Mouse (Mus musculus) ovary, adult 18-20 months (tissue): ENCODE results near the gene Reep3.
"Not testable (repeated sequence)": the region's sequence is repeated elsewhere in the genome, so short reads cannot be mapped to it uniquely, and the experiment has no call there.

ENCODE experiments used
- DNase-seq: peaks from one replicate; pipeline ENCODE4 v3.0.0; 2022; ENCODE audit warnings: low spot score, mixed read lengths

Reep3 gene

DNA sequence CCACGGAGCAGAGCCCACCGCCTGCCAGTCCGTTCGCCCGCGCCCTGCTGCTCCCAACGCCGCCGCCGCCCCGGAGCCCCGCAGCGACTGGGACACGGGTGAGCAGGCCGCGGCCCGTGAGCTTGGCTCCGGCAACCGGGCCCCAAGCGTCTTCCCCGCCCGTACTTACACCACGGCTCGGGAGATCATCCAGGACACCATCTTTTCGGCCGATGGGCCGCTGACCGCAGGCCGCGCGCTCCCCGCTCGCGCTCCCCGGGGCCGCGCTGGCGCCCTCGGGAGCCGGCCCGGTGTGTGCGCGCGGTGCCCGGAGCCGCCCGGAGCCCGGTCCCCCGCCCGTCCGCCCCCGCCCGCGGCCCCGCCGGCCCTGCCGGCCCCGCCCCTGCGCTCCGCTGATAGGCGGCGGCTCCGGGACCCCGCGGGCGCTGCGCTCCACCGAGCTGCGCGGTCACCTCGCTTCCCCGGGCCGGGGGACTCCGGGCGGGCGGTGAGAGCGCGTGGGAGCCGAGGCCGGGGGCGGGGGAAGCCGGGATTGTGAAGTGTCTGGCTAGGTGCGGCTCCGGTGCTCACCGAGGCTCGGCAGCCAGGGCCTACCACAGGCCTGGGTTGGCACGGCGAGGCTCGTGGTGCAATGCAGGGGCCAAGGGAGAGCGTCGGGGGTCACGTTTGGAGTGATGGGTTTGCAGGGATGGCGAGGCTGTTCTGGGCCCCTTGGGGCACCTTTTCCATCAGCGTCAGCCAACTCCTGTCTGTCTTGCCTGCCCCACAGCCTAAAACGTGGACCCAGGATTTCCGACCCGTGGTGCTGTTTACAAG is at the start of gene Reep3:
Gene Reep3, minus strand, starts transcription at position 325 of the 816 bp plus-strand sequence.
- DNase-seq: peak; percentile 67

DNA sequence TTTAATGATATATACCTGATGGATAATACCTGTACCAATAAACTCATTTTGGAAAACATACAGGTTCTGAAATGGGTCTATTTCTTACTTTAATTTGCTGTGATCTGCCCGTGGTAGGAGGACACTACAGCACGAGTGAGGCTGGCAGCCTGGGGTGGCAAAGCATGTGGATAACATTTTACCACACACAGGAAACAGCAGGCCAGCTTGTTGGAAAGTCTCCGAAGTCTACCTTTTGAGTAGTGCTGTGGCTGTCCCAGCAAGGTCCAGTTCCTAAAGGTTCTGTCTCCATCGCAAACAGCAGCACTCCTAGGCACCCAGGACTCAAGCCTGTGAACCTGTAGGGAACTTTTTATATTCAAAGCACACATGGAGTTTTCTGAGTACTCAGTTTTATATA is 48.9 kb upstream of the Reep3 start:
- DNase-seq: no peak

DNA sequence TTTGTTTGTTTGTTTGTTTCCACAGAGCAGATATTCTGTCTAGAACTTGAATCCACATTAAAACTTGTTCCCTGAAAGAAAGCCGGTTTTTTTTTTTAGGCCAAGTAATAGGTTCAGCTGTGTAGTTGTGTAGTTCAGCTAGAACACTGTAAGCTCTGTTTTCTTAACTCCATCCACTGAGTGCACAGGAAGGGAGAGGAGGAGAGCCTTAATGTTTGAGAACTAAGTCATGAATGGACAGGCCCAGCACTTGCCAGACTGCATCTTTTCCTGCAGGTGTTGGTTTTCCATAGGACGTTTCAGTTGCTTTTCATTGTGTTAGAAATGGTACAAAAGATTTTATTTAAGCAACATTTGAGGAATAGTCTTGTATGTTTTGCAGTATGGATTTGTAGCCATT is 47.5 kb upstream of the Reep3 start:
- no peak for DNase-seq

DNA sequence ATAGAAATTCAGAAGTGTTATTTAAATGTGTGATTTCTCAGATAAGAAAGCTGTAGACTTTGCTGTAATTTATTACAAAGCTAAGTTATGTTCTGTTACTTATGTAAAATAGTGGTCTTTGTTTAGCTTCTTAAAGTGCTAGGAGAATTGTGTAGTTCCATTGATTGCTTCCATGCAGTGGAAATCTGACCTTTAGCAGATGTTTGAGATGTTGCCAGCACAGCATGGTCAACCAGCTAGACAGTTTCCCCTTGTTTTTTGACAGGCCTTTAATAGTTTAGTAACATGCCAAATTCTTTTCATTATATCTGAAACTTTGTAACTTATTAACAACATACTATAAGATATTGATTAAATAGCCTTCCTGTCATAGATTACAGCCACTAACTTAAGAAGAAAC is 46.9 kb upstream of the Reep3 start:
- no peak for DNase-seq

DNA sequence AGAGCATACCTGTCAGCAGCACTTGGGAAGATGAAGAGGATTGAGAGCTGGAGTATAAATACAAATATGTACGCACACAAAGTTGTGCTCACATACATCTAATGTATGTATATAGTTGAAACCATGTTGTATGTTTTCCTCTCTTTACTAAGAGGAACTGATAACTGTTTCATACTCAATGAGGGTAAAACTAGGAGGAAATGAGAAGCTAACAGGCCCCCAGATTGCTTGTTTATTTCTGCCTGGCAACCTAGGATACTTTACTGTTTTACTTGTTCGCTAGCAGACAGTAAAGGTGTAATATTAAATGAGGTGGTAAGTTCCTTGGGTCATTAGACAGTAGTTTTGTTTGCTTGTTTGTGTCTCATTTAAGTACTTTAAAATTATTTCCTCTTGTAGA is 40.7 kb upstream of the Reep3 start:
- no peak for DNase-seq

DNA sequence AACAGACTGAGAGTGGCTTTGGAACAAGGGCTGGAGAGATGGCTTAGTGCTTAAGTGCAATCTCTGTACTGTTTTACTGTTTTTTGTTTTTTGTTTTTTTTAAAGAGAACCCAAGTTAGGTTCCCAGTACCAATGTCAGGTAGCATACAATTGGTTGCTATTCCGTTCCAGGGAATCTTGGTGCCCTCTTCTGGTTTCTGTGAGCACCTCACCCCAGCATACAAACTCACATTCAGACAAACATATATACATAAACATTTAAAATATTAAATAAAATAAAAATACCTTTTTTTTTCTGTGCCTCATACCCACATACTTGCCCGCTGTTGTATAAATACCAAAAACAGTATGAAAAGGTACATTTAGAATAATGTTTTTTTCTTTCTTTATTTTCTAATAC is 37.6 kb upstream of the Reep3 start:
- no peak for DNase-seq

DNA sequence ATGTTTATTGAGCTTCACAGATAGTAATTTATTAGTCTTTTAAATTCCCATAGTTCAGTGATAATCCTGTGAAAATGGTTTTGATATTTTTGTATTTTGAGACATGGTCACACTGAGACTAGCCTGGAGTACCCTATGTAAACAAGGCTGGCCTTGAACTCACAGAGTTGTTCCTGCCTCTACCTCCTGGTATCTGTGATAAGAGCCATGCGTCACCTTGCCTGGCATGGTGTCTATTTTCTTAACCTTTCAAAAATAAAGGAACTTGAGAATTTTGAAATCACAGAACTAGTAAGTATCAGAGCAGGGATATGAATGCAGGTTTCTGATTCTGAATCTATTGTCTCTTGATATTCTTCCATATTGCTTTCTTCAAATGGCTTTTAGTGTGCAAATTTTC is 35.0 kb upstream of the Reep3 start:
- no peak for DNase-seq

DNA sequence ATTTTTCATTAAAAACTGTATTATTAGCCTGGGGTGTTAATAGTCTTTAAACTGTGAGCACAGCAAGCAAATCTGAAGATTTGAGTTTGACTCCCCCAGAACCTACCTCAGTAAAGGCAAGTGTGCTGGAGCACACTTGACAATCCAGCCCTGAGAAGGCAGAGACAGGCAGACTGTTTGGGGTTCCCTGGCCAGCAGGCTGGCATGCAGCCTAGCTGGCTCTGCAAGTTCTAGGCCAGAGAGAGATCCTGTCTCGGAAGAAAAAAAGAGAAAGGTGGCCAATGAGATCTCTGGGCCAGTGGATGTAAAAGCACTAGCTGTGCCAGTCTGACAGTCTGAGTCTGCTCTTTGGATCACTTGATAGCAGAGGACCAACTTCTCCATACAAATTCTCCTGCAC is 32.8 kb upstream of the Reep3 start:
- DNase-seq: no peak

DNA sequence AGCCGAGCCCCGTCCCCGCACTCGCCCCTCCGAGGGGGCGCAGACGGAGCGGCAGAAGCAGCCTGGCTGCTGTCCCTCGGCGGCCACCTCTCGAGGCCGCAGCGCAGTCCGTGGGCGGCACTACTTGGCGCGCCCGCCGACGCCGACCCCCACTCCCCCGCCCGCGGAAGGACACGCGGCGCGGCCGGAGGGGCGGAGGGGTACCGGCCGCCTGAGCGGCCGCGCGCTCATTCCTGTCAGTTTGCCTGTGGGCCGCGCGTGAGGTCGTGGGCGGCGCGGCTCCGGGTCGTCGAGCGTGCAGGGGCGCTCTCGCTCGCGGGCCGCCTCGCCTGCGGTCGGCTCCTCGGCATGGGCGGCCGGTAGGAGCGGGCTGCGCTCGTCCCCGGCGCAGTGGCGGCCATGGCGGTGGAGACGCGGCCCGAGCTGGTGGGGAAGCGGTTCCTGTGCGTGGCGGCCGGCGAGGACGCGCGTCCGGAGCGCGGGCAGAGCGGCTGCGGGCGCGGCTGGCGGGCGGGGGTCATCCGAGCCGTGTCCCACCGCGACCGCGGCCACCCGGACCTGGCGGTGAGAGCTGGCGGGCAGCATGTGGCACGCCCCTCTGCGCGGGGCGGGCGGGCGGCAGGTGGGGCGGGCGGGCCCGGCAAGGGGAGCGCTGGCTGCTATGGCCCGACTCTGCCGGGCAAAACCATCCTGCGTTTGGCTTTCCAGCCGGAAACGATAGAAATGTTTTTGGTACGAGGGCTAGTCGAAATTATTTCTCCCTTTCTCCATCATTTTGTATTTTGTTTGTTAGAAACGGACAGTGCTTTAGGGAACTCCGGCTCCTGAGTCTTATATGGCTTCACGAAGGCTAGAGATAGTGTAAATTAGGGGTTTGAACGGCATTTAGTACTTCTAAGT is 30.4 kb upstream of the Reep3 start:
- DNase-seq: no peak

DNA sequence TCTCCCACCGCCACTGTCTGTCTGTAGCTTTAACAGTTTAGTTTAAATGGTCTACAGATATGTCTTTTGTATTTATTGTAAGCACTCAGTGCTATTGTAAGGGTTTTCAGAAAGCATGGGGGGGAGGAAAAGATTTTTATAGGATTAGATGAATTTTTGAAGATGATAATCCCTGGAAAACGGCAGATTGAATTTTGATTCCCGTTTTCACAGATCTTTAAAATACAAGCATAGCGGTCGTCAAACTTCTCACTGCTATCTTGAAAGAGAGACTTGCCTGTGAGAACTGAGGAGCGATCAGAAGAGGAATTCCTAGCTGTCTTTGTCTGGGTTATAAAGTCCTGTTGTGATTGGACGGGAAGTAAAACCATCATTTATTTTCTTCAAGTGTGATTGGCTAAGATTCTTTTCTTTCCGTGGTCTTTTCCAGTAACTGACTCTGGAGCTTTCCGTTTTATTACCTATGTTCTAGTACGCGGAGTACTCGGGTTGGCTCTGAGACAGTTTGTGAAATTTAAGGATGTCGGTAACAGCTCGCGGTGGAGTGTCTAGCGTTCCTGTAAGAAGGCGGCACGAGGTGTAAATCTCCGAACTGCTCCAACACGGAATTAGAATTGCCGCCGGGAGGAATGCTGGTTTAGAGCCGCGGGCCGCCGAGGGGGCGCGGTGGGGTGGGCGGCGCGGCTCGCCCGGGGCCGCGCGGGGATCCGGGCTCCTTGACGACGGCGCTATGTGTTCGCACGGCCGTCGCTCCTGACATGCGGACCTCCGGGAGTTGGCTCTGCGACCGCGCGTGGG is 29.5 kb upstream of the Reep3 start:
- no peak for DNase-seq

DNA sequence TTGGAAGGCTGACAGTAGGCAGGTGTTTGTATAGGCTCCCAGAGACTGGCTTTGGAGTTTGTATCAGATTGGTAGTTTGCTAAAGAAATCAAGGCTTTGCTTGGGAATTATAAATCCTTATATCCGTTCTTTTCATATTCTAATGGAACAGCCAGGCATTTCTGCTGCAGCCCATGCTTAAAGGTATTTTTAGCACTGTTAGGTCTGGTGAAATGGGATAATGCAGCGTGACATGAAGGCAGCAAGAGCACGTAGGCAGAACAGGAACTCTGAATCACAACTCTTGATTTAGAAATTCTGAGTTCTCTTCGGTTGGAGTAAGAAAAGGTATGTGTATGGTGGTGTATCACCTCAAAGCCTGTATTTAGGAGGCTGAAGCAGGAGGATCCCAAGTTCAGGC is 27.4 kb upstream of the Reep3 start:
- DNase-seq: no peak

DNA sequence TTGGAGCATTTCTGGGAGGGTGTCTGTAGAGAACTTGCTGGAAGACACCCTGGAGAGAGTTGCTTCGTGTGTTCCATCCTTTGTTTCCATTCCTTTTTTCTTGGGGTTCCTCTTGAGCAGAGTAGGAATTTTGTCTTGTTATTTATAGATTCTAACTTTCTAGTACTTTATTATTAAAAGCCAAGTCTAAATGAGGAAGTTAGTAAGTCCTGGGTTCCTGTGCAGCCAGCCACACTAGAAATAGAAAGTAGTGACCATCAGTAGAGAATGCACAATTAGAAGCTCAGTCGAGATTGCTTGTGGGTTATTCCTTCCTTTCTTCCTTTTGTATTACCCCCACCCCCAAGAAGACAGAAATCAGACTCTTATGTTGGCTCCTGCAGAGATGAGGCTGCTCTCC is 27.0 kb upstream of the Reep3 start:
- no peak for DNase-seq

DNA sequence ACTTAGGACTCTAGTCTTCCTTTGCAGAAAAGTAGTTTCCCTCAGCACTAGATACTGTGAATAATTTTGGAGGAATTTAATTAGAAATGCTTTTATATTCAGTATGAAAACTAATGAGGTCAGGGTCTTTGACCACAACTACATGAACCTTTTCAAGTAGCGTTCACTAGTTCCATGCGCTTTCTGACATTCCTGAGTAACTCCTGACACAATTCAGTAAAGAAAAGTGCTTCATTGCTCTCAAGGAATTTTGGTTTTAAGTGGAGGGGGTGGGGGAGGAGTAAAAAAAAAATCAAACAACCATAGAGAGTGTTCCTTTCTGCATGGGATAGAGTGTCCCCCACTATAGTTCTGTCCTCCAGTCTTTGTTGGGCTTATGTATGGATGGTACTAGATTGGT is 23.9 kb upstream of the Reep3 start:
- DNase-seq: no peak

DNA sequence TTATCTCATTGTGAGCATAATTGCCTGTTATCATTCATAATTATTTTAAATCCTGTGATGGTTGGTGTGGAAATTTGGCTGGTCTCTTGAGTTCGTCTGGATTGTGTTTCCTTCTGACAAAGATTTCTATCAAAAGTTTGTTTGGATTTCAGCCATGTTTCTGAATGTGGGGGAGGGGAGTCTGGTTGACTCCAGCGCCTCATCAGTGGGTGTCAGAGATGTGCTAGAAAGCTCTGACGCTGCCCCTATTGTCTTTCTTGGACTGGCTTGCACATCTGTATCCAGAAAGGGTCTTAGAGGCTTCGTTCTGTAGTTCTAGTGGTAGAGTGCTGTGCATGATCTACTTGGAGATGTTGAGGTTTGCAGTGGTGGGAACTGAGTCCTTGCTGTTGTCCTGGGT is 23.4 kb upstream of the Reep3 start:
- no peak for DNase-seq

DNA sequence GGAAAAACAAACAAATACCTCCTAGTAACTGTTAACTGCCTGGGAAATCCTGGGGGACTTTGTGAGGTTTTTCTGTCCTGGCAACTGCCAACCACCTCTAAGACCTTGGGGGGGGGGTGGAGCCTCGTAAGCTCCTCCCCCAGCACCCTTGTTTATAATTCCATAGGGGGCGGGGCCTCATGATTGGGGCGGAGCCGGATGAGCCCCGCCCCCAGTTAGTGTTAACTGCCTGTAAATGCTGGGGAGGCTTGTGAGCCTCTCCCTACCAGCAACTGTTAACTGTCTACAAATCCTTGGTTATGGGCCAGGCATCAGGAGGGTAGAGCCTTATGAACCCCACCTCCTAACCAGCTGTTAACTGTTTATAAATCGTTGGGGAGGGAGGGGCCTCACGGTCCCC is 22.5 kb upstream of the Reep3 start:
- DNase-seq: no peak

DNA sequence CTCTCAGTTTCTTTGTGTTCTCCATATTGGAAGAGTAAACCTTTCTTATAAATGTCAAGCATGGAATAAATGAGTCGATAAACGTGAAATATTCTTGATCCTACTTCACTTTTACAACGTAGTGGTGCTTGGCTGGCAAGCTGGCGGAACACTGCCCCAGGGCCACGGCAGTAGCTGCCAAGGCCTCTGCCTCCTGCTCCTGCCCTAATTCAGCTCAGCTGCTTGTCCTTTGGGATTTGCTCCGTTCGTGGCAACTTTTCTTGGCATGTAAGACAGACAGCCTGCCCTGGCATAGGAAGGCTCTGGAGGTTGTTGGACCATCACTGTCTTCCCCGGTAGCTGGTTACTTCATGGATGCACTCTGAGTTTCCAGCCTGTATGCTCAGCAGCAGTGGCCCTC is 19.5 kb upstream of the Reep3 start:
- DNase-seq: peak; percentile 54

DNA sequence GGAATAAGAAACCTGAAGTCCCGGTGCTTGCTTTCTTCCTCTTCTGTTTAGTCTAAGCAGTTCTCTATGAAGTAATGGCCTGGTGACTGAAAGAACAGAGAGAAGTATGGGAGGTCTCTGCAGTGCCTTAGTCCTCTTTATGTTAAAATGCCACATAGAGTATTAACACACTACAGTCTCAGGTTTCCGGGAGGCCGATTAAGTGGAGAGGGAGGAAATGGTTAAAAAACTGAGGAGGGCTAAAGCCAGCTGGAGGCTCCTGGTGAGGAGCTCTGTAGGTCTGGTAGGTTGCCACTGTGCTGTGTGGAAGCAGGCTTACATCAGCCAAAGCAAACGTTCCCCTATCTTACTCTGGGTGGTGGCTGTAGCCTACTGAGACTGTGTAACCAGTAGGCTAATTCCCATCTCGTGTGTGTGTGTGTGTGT is 18.9 kb upstream of the Reep3 start:
- no peak for DNase-seq

DNA sequence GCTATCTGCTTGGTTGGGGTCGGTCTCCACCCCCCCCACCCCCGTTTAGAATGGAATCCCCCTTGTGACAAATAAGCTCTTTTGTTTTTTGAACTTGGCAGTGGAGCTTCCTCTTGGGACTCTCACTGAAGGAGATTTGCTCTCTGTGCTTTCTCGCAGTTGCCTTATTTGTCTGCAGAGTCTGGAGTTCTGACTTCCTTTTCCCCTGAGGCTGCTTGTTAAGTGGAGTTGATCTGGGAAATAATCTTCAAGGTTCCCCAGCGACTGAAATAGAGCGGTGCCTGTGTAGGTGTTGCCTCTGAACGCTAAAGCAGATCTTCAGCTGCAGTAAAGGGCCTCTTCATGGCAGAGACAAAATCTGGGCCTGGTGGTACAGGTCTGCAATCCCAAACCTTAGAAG is 18.4 kb upstream of the Reep3 start:
- DNase-seq: no peak

DNA sequence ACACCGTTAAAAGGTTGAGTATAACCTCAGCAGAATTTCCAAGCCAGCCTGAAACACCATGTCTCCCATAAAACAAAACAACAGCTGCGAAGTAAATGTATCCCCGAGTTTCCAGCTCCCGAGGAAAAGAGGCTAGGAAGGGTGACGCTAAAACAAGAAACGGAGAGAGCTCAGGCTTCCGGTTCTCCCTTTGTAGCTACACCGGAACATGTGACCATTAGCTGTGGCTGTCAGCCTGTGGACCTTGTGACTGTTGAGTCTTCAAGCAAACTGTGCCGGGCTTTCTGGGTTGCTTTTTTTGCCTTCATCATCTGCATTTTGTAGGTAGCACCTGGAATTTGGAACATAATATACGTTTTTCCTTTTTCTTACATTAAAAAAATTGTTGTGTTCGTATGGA is 17.1 kb upstream of the Reep3 start:
- DNase-seq: no peak

DNA sequence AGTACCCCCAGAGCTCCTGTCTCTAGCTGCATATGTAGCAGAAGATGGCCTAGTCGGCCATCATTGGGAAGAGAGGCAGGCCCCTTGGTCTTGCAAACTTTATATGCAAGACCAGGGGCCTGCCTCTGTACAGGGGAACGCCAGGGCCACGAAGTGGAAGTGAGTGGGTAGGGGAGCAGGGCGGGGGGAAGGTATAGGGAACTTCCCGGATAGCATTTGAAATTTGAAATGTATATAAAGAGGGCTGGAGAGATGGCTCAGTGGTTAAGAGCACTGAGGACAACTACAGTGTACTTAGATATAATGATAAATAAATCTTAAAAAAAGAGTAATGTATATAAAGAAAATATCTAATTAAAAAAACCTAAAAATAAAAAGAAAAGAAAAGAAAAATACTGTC is 16.2 kb upstream of the Reep3 start:
- DNase-seq: not testable (repeated sequence)

DNA sequence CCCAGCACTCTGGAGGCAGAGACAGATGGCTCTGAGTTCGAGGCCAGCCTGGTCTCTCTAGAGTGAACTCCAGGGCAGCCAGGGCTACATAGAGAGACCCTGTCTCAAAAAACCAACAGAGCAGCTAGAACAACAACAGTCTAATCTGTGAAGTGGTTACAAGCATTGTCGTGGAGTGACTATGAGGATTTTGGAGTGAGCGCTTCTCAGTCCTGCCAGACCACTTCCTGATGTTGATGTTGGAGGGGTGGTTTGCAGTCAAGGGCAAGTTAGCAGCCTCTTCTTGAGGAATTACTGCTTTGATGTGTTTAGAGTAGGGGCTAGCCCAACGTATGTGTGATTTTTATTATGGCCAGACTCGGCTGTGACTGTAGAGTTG is 15.0 kb upstream of the Reep3 start:
- no peak for DNase-seq

DNA sequence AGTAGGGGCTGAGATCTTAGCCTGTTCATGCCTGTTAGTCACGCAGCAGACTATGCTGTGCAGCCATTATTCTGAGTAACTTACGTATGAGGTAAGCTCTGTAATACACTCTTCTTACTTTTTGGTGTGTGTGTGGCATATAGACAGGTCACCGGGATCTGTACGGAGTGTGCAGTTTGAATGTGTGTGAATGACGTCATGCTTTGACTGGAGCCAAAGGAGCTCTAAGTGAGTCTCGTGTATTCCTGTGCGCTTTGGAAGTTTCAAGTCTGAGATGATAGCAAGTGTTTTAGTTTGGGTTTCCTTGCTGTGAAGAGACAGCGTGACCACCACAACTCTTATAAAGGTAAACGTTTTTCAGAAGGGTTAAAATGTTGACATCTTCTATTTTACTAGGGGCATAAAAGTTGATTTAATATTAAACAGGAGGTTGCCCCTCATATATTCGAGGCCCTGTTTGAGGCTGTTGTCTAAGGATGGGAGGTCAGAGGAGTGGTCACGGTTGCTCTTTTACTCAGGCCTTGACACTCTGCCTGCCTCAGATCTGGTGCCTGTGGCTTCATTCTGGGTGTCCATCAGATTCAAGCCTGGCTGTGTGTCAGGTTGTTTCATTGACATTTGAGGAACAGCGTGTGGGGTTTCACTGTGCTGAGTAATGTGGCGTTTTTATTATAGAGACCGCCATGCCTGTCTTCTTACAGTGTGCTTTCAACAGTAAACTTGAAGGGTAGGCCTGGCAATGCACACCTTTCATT is 14.5 kb upstream of the Reep3 start:
- no peak for DNase-seq
